Mouse (Mus musculus) layer of hippocampus, postnatal 14 days (tissue): ENCODE data around the gene Becn1. TPM values are rescaled to one million over a fixed set of nuclear protein-coding genes. Genes with fewer than 3 reads are reported as not detected.
A peak's percentile ranks its signal among the peaks of the same experiment; 100 is the strongest.

ENCODE experiments used
- DNase-seq, 2 experiments: peaks; one replicate each; pipeline ENCODE4 v3.0.0; 2021 to 2022; ENCODE audit warnings: low spot score in 2 of 2, mixed read lengths in 1 of 2
- total RNA-seq, 2 experiments: library from RNA; stranded (reverse); gene quantifications; 2 replicates each; pipeline ENCODE4 v1.2.3; 2021

The Becn1 gene
- total RNA-seq, 2 experiments from 2014 or later: 182 to 185 TPM

- DNase-seq: peak in 1 of 2 experiments; percentile 42
Measured at GRCm38 (mm10) chr11:101245855-101246701, 56.0 kb downstream of the Becn1 start, which contains the start of gene Ramp2. TSS of gene Ramp2 (plus strand) at chr11:101246028.

- DNase-seq: no peak
Measured at GRCm38 (mm10) chr11:101245071-101245470, 57.0 kb downstream of the Becn1 start.

GRCm38 (mm10) chr11:101238071-101238647, 63.9 kb downstream of the Becn1 start:
- peak in 1 of 2 experiments; percentile 19 for DNase-seq

- DNase-seq: no peak
Measured at GRCm38 (mm10) chr11:101236782-101237181, 65.3 kb downstream of the Becn1 start.

Other genes with a start within 250 kb of the Becn1 start
- 10 to 100 TPM in 1 of 2 experiments, 1 to 10 TPM in 1; 9.3 to 10.3 TPM for gene Naglu, start 232.3 kb downstream of the Becn1 start, total RNA-seq
- under 1 TPM; 0.38 to 0.81 TPM for gene Hsd17b1, start 223.9 kb downstream of the Becn1 start, total RNA-seq
- 10 to 100 TPM; 32.6 to 35.7 TPM for gene Coasy, start 219.7 kb downstream of the Becn1 start, total RNA-seq
- 10 to 100 TPM; 46.3 to 49.6 TPM for gene Mlx, start 215.0 kb downstream of the Becn1 start, total RNA-seq
- 1 to 10 TPM; 2.7 to 4.9 TPM for gene Psmc3ip, start 206.8 kb downstream of the Becn1 start, total RNA-seq
- 10 to 100 TPM; 57.1 to 61.1 TPM for gene Retreg3, start 182.4 kb downstream of the Becn1 start, total RNA-seq
- 10 to 100 TPM; 48.9 to 52.6 TPM for gene Tubg1, start 182.3 kb downstream of the Becn1 start, total RNA-seq
- gene Tubg2, start 146.4 kb downstream of the Becn1 start, total RNA-seq: 10 to 100 TPM; 36.7 to 41.0 TPM
- 100 to 1,000 TPM; 137 to 149 TPM for gene Cntnap1, start 131.8 kb downstream of the Becn1 start, total RNA-seq
- 10 to 100 TPM; 14.2 to 16.1 TPM for gene Plekhh3, start 130.9 kb downstream of the Becn1 start, total RNA-seq
- under 1 TPM in 1 of 2 experiments, not detected in 1; 0.18 TPM for gene Ccr10, start 126.8 kb downstream of the Becn1 start, total RNA-seq
- gene Ezh1, start 75.8 kb downstream of the Becn1 start, total RNA-seq: 10 to 100 TPM; 38.2 to 40.0 TPM
- 10 to 100 TPM; 74.0 to 75.7 TPM for gene Ramp2, start 56.3 kb downstream of the Becn1 start, total RNA-seq
- 10 to 100 TPM; 72.3 to 80.9 TPM for gene Vps25, start 48.6 kb downstream of the Becn1 start, total RNA-seq
- gene Wnk4, start 41.7 kb downstream of the Becn1 start, total RNA-seq: 1 to 10 TPM; 6.9 to 9.4 TPM
- under 1 TPM; 0.33 to 0.46 TPM for gene Cntd1, start 23.3 kb downstream of the Becn1 start, total RNA-seq
- 10 to 100 TPM; 82.2 to 93.7 TPM for gene Coa3, start 23.2 kb downstream of the Becn1 start, total RNA-seq
- 100 to 1,000 TPM; 103 to 114 TPM for gene Psme3, start 13.9 kb upstream of the Becn1 start, total RNA-seq
- gene Aoc2, start 22.8 kb upstream of the Becn1 start, total RNA-seq: 1 to 10 TPM; 4.8 to 5.4 TPM
- 1 to 10 TPM; 1.6 to 2.7 TPM for gene Aoc3, start 28.3 kb upstream of the Becn1 start, total RNA-seq
- gene G6pc, start 65.3 kb upstream of the Becn1 start, total RNA-seq: under 1 TPM in 1 of 2 experiments, not detected in 1; 0.14 TPM
- gene Aarsd1, start 115.3 kb upstream of the Becn1 start, total RNA-seq: 10 to 100 TPM; 41.9 to 43.7 TPM
- 1 to 10 TPM; 4.8 to 5.7 TPM for gene Gm27029, start 122.5 kb upstream of the Becn1 start, total RNA-seq
- gene Rundc1, start 122.8 kb upstream of the Becn1 start, total RNA-seq: 10 to 100 TPM; 29.7 to 30.1 TPM
- 1 to 10 TPM; 3.2 to 4.8 TPM for gene Ptges3l, start 123.0 kb upstream of the Becn1 start, total RNA-seq
- gene Rpl27, start 140.0 kb upstream of the Becn1 start, total RNA-seq: 10 to 100 TPM; 45.9 to 49.9 TPM
- gene Ifi35, start 146.1 kb upstream of the Becn1 start, total RNA-seq: 1 to 10 TPM; 2.6 to 3.1 TPM
- gene Rnd2, start 162.7 kb upstream of the Becn1 start, total RNA-seq: 100 to 1,000 TPM; 210 to 231 TPM
- 10 to 100 TPM; 53.0 to 64.9 TPM for gene Vat1, start 163.9 kb upstream of the Becn1 start, total RNA-seq
- gene Brca1, start 249.7 kb upstream of the Becn1 start, total RNA-seq: 1 to 10 TPM; 1.3 to 3.2 TPM
- 100 to 1,000 TPM; 122 to 177 TPM for gene Nbr1, start 249.9 kb upstream of the Becn1 start, total RNA-seq